Mouse (Mus musculus): Measurements from ENCODE around the gene Tpst1. TPM values are rescaled to one million over a fixed set of nuclear protein-coding genes. Genes with fewer than 3 reads are reported as not detected.

Gene Tpst1
- polyA plus RNA-seq, 1 experiment from 2014 or later = 68.4 TPM

DNA sequence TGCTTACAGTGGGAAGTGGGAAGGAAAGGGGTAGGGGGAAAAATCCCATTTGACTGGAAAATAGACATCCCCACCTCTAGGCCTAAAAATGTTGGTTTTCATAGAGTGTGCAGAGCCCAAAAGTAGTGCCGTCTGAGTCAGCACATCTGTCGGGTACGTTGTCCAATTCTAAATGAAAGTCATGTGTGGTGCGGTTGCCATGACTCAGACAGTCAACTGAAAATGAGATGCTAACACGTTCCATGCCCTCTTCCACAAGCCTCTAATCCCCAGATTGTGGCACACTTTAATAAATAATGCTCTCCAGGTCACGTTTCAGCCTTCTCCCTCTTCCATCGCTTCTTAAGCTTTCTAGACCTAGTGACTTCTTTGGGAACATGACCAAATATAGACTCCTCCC, 43.7 kb downstream of the Tpst1 start:
- Histone ChIP-seq H3K9me3 (ENCODE audit: control insufficient read depth, low read length) (no peaks in the 10 kb centered on the region), H3K4me2 (ENCODE audit: low read length) (no peak overlapping the region), H3K9ac (ENCODE audit: low read length) (no peak overlapping the region), H3K36me3 (ENCODE audit: control insufficient read depth, insufficient read depth, low read length) (0 out of 2 replicates have a peak, but pooled peaks cover 3% of the 10 kb centered on the region), H3K4me1 (replicated peaks; ENCODE audit: control insufficient read depth, insufficient read depth, low read length) (peaks cover 7% of the 10 kb centered on the region), H3K27me3 (replicated peaks; ENCODE audit: control insufficient read depth, insufficient read depth, low read length) (no peaks in the 10 kb centered on the region), H3K27ac (ENCODE audit: low read depth) (no peak overlapping the region), H3K4me3 (ENCODE audit: low read depth, low read length) (no peak overlapping the region)
- no peak for DNase-seq (ENCODE audit: low spot score)
- 81% methylated on average over 7 of the region's 7 CpGs for WGBS
- no peak for ATAC-seq (replicated peaks; ENCODE audit: low FRiP score, low TSS enrichment, low read depth)

DNA sequence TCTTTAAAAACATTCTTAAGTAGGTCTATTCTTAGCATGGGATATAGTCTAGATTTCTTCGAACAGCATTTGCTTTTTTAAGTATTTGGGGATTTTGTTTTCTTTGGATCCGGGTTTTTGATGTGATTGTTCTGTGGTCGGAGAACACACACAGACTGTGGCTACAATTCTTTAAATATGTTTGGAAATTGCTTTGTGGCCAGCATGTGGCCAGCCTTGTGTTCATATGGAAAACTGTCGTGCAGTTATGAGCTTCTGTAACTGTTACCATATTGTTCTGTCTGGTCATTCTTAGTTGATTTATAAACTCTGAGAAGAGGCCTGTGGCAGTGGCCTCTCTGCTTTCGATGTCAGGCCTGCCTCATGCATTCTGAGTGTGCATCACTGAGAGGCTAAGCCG, 44.8 kb downstream of the Tpst1 start:
- Histone ChIP-seq H3K4me1 (replicated peaks; ENCODE audit: control insufficient read depth, insufficient read depth, low read length) (peaks cover 7% of the 10 kb centered on the region), H3K4me2 (ENCODE audit: low read length) (no peak overlapping the region), H3K9ac (ENCODE audit: low read length) (no peak overlapping the region), H3K4me3 (ENCODE audit: low read depth, low read length) (no peak overlapping the region), H3K27me3 (replicated peaks; ENCODE audit: control insufficient read depth, insufficient read depth, low read length) (no peaks in the 10 kb centered on the region), H3K27ac (ENCODE audit: low read depth) (no peak overlapping the region), H3K36me3 (ENCODE audit: control insufficient read depth, insufficient read depth, low read length) (0 out of 2 replicates have a peak, but pooled peaks cover 3% of the 10 kb centered on the region), H3K9me3 (ENCODE audit: control insufficient read depth, low read length) (no peaks in the 10 kb centered on the region)
- ATAC-seq (replicated peaks; ENCODE audit: low FRiP score, low TSS enrichment, low read depth) = no peak
- WGBS = 66% methylated on average over 6 of the region's 6 CpGs
- no peak for DNase-seq (ENCODE audit: low spot score)

DNA sequence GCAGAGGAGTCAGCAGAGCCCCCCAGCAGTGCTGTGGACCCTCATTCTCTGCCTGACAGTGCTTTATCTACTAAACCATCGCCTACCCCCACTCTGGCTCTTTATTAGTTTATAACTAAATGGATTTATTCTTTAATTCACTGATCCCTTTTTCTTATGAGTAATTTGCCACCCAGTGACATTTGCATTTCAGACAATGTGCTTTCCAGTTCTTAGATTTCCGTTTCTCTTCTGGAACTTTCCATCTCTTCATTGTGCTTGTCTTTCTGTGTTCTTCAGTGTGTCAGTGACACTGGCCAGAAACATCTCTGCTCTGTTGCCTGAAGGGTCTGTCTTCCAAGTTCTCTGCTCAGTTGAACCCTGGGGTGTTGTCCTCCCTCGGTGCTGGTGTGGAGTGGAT, 46.1 kb downstream of the Tpst1 start:
- Histone ChIP-seq H3K27ac (ENCODE audit: low read depth) (peak overlapping the region; percentile 30; the same call in 1 of the 2 replicates), H3K9me3 (ENCODE audit: control insufficient read depth, low read length) (no peaks in the 10 kb centered on the region), H3K36me3 (ENCODE audit: control insufficient read depth, insufficient read depth, low read length) (0 out of 2 replicates have a peak, but pooled peaks cover 3% of the 10 kb centered on the region), H3K9ac (ENCODE audit: low read length) (no peak overlapping the region), H3K4me3 (ENCODE audit: low read depth, low read length) (no peak overlapping the region), H3K4me2 (ENCODE audit: low read length) (no peak overlapping the region), H3K27me3 (replicated peaks; ENCODE audit: control insufficient read depth, insufficient read depth, low read length) (no peaks in the 10 kb centered on the region), H3K4me1 (replicated peaks; ENCODE audit: control insufficient read depth, insufficient read depth, low read length) (peaks cover 7% of the 10 kb centered on the region)
- ATAC-seq (replicated peaks; ENCODE audit: low FRiP score, low TSS enrichment, low read depth) (no peak), DNase-seq (ENCODE audit: low spot score) (no peak)
- WGBS = 55% methylated on average over 3 of the region's 3 CpGs

DNA sequence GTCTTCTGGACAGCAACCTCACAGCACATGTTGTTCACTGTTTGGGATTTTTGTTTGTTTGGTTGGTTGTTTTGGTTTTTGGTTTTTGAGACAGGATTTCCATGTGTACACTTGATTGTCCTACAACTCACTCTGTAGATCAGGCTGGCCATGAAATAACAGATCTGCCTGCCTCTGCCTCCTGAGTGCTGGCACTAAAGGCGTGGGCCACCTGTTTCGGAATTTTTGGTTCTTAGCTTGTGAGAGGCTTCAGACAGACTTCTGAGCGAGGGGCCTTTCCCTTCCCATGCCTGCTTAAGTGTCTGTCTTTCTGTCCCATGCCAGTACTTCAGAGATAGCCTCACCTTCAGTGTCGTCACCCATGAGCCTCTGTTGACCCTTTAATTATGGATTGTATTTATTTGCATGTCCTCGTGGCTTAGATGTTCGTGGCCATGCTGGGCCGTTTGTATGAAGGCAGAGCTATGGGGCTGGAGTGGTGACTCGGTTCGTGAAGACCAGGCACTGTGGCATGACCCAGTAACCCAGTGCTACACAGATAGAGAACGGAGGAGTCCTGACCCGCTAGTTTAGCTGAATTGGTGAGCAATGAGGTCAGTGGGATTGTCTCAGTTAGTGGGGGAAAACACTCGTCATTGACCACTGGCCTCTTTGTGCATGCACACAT, 47.1 kb downstream of the Tpst1 start:
- H3K4me2 ChIP-seq (ENCODE audit: low read length) = no peak overlapping the region
- no peak overlapping the region for H3K9ac ChIP-seq (ENCODE audit: low read length)
- no peak for ATAC-seq (replicated peaks; ENCODE audit: low FRiP score, low TSS enrichment, low read depth)
- H3K27me3 ChIP-seq (replicated peaks; ENCODE audit: control insufficient read depth, insufficient read depth, low read length) = no peaks in the 10 kb centered on the region
- WGBS = 79% methylated on average over 12 of the region's 12 CpGs
- H3K4me3 ChIP-seq (ENCODE audit: low read depth, low read length) = no peak overlapping the region
- peaks cover 7% of the 10 kb centered on the region for H3K4me1 ChIP-seq (replicated peaks; ENCODE audit: control insufficient read depth, insufficient read depth, low read length)
- no peaks in the 10 kb centered on the region for H3K36me3 ChIP-seq (ENCODE audit: control insufficient read depth, insufficient read depth, low read length)
- 0 out of 2 replicates have a peak overlapping the region, but pooled peaks have one; percentile 10 for H3K27ac ChIP-seq (ENCODE audit: low read depth)
- DNase-seq (ENCODE audit: low spot score) = no peak
- no peaks in the 10 kb centered on the region for H3K9me3 ChIP-seq (ENCODE audit: control insufficient read depth, low read length)

DNA sequence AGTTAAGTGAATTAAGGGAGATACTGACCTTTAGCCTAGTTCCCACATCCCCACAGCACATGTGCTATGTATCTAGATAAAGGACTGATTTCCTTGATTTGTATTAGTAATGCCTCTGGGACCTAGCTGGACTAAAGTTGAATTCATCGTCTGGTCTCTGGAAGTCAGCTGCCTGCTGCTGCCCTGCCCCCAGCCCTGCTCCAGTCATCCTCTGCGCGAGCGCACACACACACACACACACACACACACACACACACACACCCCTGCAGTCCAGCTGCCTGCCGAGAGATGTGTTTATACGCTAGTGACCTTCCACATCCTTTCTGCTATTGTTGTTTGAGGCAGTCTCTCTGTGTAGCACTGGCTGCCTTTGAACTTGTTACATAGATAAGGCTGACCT, 47.8 kb downstream of the Tpst1 start:
- Histone ChIP-seq H3K9ac (ENCODE audit: low read length) (no peak overlapping the region), H3K27me3 (replicated peaks; ENCODE audit: control insufficient read depth, insufficient read depth, low read length) (no peaks in the 10 kb centered on the region), H3K36me3 (ENCODE audit: control insufficient read depth, insufficient read depth, low read length) (no peaks in the 10 kb centered on the region), H3K4me2 (ENCODE audit: low read length) (no peak overlapping the region), H3K4me3 (ENCODE audit: low read depth, low read length) (no peak overlapping the region), H3K27ac (ENCODE audit: low read depth) (0 out of 2 replicates have a peak overlapping the region, but pooled peaks have one; percentile 10), H3K4me1 (replicated peaks; ENCODE audit: control insufficient read depth, insufficient read depth, low read length) (peaks cover 7% of the 10 kb centered on the region), H3K9me3 (ENCODE audit: control insufficient read depth, low read length) (no peaks in the 10 kb centered on the region)
- DNase-seq (ENCODE audit: low spot score) (no peak), ATAC-seq (replicated peaks; ENCODE audit: low FRiP score, low TSS enrichment, low read depth) (no peak)
- 41% methylated on average over 6 of the region's 6 CpGs for WGBS

DNA sequence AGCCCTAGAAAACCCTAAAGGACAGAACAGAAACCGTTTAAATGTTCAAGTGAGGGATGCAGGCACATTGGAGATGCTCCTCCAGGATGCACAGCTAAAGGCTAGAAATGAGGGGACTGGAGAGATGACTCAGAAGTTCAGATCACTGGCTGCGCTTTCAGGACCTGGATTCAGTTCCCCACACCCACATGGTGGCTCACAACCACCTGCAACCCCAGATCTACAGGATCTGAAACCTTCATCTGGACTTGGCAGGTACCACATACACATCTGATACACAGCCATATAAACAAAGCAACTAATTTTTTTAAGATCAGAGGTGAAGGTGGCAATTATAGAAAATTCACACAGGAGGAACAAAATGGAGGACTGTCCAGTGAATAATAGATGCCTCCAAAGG, 49.2 kb downstream of the Tpst1 start:
- 92% methylated on average over 2 of the region's 2 CpGs for WGBS
- Histone ChIP-seq H3K36me3 (ENCODE audit: control insufficient read depth, insufficient read depth, low read length) (no peaks in the 10 kb centered on the region), H3K4me1 (replicated peaks; ENCODE audit: control insufficient read depth, insufficient read depth, low read length) (peaks cover 7% of the 10 kb centered on the region), H3K4me2 (ENCODE audit: low read length) (no peak overlapping the region), H3K27me3 (replicated peaks; ENCODE audit: control insufficient read depth, insufficient read depth, low read length) (no peaks in the 10 kb centered on the region), H3K9ac (ENCODE audit: low read length) (no peak overlapping the region), H3K27ac (ENCODE audit: low read depth) (no peak overlapping the region), H3K4me3 (ENCODE audit: low read depth, low read length) (no peak overlapping the region), H3K9me3 (ENCODE audit: control insufficient read depth, low read length) (no peaks in the 10 kb centered on the region)
- DNase-seq (ENCODE audit: low spot score) (no peak), ATAC-seq (replicated peaks; ENCODE audit: low FRiP score, low TSS enrichment, low read depth) (no peak)

DNA sequence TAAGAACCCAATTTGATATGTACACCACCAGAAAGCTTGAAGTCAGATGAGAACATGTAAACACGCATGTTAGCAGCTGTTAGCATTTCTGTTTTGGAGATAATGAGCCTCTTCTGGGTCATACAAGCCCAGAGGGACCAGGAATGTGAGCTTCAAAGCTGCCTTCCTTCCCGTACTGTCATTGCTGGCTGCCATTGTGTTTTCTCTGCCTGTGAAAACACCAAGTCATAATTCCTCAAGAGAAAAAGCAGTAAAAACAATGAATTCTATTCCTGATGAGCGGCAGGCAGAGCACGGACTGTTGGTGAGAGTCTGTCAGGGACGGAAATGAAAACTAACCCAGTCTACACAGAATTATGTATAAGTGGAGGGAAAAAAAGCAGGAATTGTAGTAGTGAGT, 51.1 kb downstream of the Tpst1 start:
- no peak overlapping the region for H3K27ac ChIP-seq (ENCODE audit: low read depth)
- H3K27me3 ChIP-seq (replicated peaks; ENCODE audit: control insufficient read depth, insufficient read depth, low read length) = no peaks in the 10 kb centered on the region
- DNase-seq (ENCODE audit: low spot score) = no peak
- WGBS = 88% methylated on average over 5 of the region's 5 CpGs
- H3K36me3 ChIP-seq (ENCODE audit: control insufficient read depth, insufficient read depth, low read length) = no peaks in the 10 kb centered on the region
- H3K9me3 ChIP-seq (ENCODE audit: control insufficient read depth, low read length) = no peaks in the 10 kb centered on the region
- no peak overlapping the region for H3K4me3 ChIP-seq (ENCODE audit: low read depth, low read length)
- no peak overlapping the region for H3K4me2 ChIP-seq (ENCODE audit: low read length)
- no peak for ATAC-seq (replicated peaks; ENCODE audit: low FRiP score, low TSS enrichment, low read depth)
- H3K4me1 ChIP-seq (replicated peaks; ENCODE audit: control insufficient read depth, insufficient read depth, low read length) = peaks cover 2% of the 10 kb centered on the region
- H3K9ac ChIP-seq (ENCODE audit: low read length) = no peak overlapping the region

DNA sequence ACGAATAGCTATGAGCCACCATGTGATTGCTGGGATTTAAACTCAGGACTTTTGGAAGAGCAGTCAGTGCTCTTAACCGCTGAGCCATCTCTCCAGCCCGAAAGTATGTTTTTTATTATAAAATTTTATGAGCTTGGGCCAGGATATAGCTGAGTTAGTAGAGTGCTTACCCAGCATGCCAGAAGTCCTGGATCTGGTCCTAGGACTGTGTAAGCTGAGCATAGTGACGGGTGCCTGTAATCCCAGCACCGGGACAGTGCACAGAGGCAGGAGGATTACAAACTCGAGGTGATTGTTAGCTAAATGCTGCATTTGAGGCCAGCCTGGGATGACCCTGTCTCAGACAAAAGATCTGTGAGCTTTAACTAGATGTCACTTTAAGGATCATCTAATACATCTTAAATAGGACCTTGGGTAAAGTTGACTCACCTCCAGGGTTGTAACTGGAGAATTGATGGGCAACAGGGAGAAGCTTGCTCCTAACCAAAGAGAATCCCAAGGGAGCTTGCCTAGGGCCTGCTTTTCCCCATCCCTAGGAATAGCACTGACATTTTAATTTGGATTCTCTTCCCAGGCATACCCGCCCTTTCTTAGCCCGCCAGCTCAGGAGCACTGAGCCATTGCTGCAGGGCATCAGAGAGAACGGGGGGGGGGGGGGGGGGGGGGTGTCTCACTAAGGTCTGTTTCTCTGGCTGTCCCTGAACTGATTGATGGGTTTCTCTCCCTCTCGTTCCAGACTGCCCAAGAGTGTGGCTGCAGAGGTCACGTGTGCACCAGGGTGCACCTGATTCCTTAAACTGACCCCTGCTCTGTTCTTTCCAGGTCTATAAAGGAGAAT, 55.8 kb downstream of the Tpst1 start:
- DNase-seq (ENCODE audit: low spot score) (no peak), ATAC-seq (replicated peaks; ENCODE audit: low FRiP score, low TSS enrichment, low read depth) (no peak)
- peaks cover 11% of the 10 kb centered on the region; the same call in 1 of the 2 replicates for H3K36me3 ChIP-seq (ENCODE audit: control insufficient read depth, insufficient read depth, low read length)
- no peak overlapping the region for H3K9ac ChIP-seq (ENCODE audit: low read length)
- H3K4me2 ChIP-seq (ENCODE audit: low read length) = no peak overlapping the region
- no peaks in the 10 kb centered on the region for H3K9me3 ChIP-seq (ENCODE audit: control insufficient read depth, low read length)
- no peak overlapping the region for H3K4me3 ChIP-seq (ENCODE audit: low read depth, low read length)
- H3K4me1 ChIP-seq (replicated peaks; ENCODE audit: control insufficient read depth, insufficient read depth, low read length) = no peaks in the 10 kb centered on the region
- H3K27me3 ChIP-seq (replicated peaks; ENCODE audit: control insufficient read depth, insufficient read depth, low read length) = no peaks in the 10 kb centered on the region
- H3K27ac ChIP-seq (ENCODE audit: low read depth) = no peak overlapping the region
- WGBS = 64% methylated on average over 11 of the region's 11 CpGs

All from intestine, embryonic 14.5 days (tissue).